Mouse (Mus musculus): ENCODE data around the gene Kdelc2.

DNA sequence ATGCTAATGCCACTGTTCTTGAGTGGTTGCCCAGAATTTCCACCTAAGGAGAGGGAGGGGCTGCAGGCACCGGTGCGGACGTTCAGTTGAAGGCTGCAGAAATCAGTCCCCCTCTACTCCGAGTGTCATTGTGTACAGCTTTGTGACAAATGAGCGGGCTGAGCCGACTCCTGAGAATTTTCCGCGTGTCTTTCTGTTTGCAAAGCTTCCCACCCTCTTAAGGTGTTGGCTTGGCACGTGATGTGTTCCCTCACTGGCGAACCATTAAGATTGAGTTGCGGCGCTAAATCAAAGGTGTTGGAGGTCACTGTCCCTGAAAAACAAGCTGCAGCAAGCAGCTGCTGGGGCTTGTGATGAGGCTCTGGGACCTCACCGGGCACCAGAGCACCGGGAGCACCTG, 42.9 kb upstream of the Kdelc2 start:
- no peak for TF ChIP-seq EP300 (optimal IDR thresholded peaks at IDR 0.05)
- no peak for TF ChIP-seq CTCF (IDR thresholded peaks at IDR 0.05; ENCODE audit: low read depth)

All from stomach, postnatal 0 days (tissue).